Mouse (Mus musculus): ENCODE measurements around the gene Tekt2.
A peak's percentile ranks its signal among the peaks of the same experiment; 100 is the strongest.

The Tekt2 gene

GRCm38 (mm10) chr4:126275681-126276131, 49.8 kb downstream of the Tekt2 start:
- peak; percentile 29; the same call in 1 of the 2 replicates for ATAC-seq (ENCODE audit: insufficient number of reproducible peaks, low FRiP score, low TSS enrichment)

- 0 out of 2 replicates have a peak, but pooled peaks have one; percentile 22 for ATAC-seq (ENCODE audit: insufficient number of reproducible peaks, low FRiP score, low TSS enrichment)
Observed at GRCm38 (mm10) chr4:126275081-126275480, 50.4 kb downstream of the Tekt2 start.

GRCm38 (mm10) chr4:126273753-126274152, 51.7 kb downstream of the Tekt2 start:
- peak; percentile 60; the same call in 1 of the 2 replicates for ATAC-seq (ENCODE audit: insufficient number of reproducible peaks, low FRiP score, low TSS enrichment)

Data from cerebellum, adult (tissue).